Mouse (Mus musculus) spleen, adult 2 months (tissue): Measurements from ENCODE around the gene Schip1. TPM values are rescaled to one million over a fixed set of nuclear protein-coding genes. Genes with fewer than 3 reads are reported as not detected.

Experiments used
- DNase-seq, 2 experiments: peaks; one replicate each; pipeline versions ENCODE4 v3.0.0 to v3.0.0-alpha.2; 2012 to 2021; ENCODE audit warnings: low spot score in 2 of 2, low read depth in 1 of 2
- H3K27ac ChIP-seq: fragments of 200-500 bp; 2 replicates; pipeline ENCODE4 v1.5.1; 2012; ENCODE audit warnings: low read length, inconsistent platforms; ENCODE audit not compliant: insufficient read depth
- H3K27me3 ChIP-seq: fragments of 200-500 bp; 2 replicates; pipeline ENCODE4 v1.6.1; 2012; ENCODE audit warnings: mild to moderate bottlenecking, moderate library complexity, low read length, inconsistent platforms; ENCODE audit not compliant: control insufficient read depth, insufficient read depth
- H3K36me3 ChIP-seq: fragments of 200-500 bp; 2 replicates; pipeline ENCODE4 v1.6.1; 2012; ENCODE audit warnings: mild to moderate bottlenecking, low read length, inconsistent platforms; ENCODE audit not compliant: control insufficient read depth, insufficient read depth
- H3K4me1 ChIP-seq: fragments of 200-500 bp; 2 replicates; pipeline ENCODE4 v1.6.1; 2011; ENCODE audit warnings: inconsistent platforms; ENCODE audit not compliant: control insufficient read depth, insufficient read depth, insufficient read length
- H3K4me3 ChIP-seq: fragments of 200-500 bp; 2 replicates; pipeline ENCODE4 v1.5.1; 2011; ENCODE audit warnings: mild to moderate bottlenecking, inconsistent platforms; ENCODE audit not compliant: insufficient read depth, insufficient read length; ENCODE audit errors: extremely low read depth
- CTCF ChIP-seq: fragments of 200-500 bp; IDR thresholded peaks from 2 replicates; pipeline ENCODE4 v1.5.1; 2011; ENCODE audit warnings: mild to moderate bottlenecking, inconsistent platforms; ENCODE audit not compliant: insufficient read depth, insufficient read length, insufficient replicate concordance; ENCODE audit errors: extremely low read depth
- POLR2A ChIP-seq: fragments of 200-500 bp; IDR thresholded peaks from 2 replicates; pipeline ENCODE4 v1.6.1; 2011; ENCODE audit warnings: low read depth, low read length, inconsistent platforms
- WGBS: fragments of 180-500 bp; shearing (Covaris S2); methylation state at CpG from one replicate; pipeline ENCODE4 v1.1.7; 2018; 5-methylcytosine and 5-hydroxymethylcytosine counted together
- polyA plus RNA-seq: library from polyadenylated mRNA; depleted of rRNA; stranded (reverse); fragments of >200 nt; gene quantifications from 2 replicates; pipeline ENCODE4 v1.2.3, GENCODE M21; 2012

Gene Schip1
- polyA plus RNA-seq, 1 experiment: 3.7 TPM

DNA sequence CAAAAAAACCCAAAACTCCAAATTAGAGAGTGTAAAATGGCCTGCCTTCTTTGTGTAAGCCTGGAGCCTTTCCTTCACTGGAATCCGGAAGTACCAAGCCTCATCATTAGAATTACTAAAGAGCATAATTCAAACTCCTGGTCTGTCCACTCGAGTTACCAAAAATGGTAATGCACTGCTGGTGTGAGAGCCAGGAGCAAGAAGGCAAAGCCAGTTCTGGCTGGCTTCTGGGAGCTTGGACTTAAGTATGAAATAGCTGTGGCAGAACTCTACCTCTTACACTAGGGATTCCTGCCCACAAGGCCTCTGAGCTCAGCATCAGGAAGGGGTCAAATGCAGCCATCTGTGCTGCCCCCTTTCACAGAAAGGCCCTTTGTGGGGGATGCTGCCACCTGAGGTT is 412.9 kb downstream of the Schip1 start:
- Histone ChIP-seq H3K27me3 (no peaks in the 10 kb centered on the region), H3K4me3 (no peak overlapping the region), H3K4me1 (no peaks in the 10 kb centered on the region), H3K36me3 (no peaks in the 10 kb centered on the region), H3K27ac (no peak overlapping the region)
- DNase-seq: no peak
- no peak for TF ChIP-seq CTCF
- no peak for TF ChIP-seq POLR2A
- WGBS: 65% methylated on average over 2 of the region's 2 CpGs

DNA sequence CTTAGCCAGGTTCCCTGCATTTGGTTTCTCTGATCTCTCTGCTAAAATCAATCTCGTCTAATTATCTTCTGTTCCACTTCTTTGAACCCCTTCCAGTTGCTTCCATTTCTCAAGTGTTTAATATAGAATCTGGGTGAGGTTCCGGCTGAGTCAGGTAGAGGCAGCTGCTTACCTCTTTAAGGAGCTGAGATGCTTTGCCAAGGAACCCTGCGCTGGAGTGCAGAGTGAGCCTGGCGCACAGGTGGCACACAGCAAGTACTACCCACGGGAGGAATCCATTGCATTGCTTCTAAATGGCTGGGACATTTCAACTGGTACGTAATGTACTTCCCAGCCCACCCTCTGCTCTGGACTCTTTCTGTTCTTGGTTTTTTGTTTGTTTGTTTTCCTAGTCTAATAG is 414.7 kb downstream of the Schip1 start:
- Histone ChIP-seq H3K36me3 (no peaks in the 10 kb centered on the region), H3K4me3 (no peak overlapping the region), H3K27me3 (no peaks in the 10 kb centered on the region), H3K27ac (no peak overlapping the region), H3K4me1 (no peaks in the 10 kb centered on the region)
- TF ChIP-seq POLR2A (no peak), CTCF (no peak)
- 89% methylated on average over 6 of the region's 6 CpGs for WGBS
- no peak for DNase-seq

DNA sequence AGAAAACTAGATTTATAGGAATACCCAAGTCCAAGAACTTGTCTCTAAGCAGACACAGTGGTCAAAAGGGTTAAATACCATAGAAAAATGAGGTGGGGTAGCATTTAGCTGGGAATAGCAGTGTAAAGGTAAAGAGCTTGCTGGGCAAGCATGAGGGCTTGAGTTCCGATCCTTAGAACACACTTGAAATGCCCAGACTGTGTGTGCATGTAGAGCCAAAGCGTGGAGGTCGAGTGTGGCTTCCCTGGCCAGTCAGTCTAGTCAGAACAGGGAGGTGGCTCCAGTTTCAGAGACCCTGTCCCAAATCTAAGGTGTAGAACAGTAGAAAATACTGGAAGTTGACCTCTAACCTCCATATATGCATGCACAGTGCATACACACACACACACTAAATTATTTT is 418.9 kb downstream of the Schip1 start:
- no peak for TF ChIP-seq CTCF
- TF ChIP-seq POLR2A: no peak
- H3K4me1 ChIP-seq: no peaks in the 10 kb centered on the region
- DNase-seq: no peak
- H3K36me3 ChIP-seq: no peaks in the 10 kb centered on the region
- H3K27ac ChIP-seq: no peak overlapping the region
- WGBS: 89% methylated on average over 3 of the region's 3 CpGs
- H3K4me3 ChIP-seq: no peak overlapping the region
- no peaks in the 10 kb centered on the region for H3K27me3 ChIP-seq

DNA sequence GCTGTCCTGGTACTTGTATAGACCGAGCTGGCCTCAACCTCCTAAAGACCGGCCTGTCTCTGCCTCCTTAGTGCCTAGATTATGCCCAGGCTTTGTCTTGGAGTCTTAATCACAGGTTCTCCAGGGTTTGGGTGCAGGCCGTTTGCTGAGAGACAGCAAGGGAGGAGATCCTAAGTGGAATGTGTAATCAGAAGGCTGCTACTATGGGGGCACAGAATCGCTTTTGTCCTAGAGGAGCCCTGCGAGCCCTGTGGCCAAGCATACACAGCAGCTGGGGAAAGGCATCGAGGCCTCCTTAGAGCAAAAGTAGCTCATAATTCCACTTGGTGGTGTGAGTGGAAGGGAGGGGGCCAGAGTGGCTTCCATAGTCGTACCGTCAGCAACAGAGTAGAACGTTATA is 419.4 kb downstream of the Schip1 start:
- WGBS: 84% methylated on average over 9 of the region's 9 CpGs
- Histone ChIP-seq H3K27me3 (no peaks in the 10 kb centered on the region), H3K36me3 (no peaks in the 10 kb centered on the region), H3K4me3 (no peak overlapping the region), H3K27ac (no peak overlapping the region), H3K4me1 (no peaks in the 10 kb centered on the region)
- no peak for DNase-seq
- TF ChIP-seq POLR2A: no peak
- no peak for TF ChIP-seq CTCF

DNA sequence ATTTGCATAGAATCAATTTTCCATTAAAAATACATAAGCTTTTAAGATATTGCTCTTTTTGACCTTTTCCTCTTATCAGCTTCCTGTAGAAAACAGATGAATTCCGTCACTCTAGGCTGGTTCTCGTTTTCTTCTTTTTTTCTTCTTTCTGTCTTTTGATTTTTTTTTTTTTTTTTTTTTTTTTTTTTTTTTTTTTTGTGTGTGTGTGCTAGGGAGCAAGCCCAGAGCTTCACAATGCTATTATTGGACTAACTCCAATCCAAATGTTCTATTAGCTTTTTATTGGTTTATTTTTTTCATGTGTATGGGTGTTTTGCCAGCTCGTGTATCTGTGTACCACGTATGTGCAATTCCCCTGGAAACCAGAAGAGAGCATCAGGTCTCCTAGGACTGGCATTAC is 420.0 kb downstream of the Schip1 start:
- no peak for TF ChIP-seq CTCF
- no peak for TF ChIP-seq POLR2A
- no peaks in the 10 kb centered on the region for H3K27me3 ChIP-seq
- H3K4me3 ChIP-seq: no peak overlapping the region
- no peaks in the 10 kb centered on the region for H3K4me1 ChIP-seq
- H3K36me3 ChIP-seq: no peaks in the 10 kb centered on the region
- 77% methylated on average over 4 of the region's 4 CpGs for WGBS
- H3K27ac ChIP-seq: no peak overlapping the region
- DNase-seq: no peak

DNA sequence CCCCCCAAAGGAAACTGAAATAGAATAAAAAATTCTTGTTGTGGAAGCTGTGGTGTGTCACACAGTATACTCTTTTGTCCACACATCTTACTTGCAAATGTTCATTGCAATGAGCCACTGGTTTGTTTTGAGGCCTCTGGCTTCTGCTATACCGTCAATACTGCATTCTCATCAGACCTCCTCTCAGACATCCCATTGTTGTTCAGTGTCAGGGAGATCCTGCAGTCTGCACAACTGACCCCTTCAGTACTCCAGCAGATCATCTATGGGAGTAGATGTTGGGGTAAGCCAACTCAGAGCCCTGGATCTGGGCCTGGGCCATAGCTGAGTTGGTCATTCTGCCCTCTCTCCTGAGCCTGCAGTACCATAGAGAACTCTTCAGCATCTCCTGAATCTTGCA is 423.0 kb downstream of the Schip1 start:
- no peak overlapping the region for H3K27ac ChIP-seq
- no peak for TF ChIP-seq CTCF
- TF ChIP-seq POLR2A: no peak
- H3K4me1 ChIP-seq: no peaks in the 10 kb centered on the region
- no peaks in the 10 kb centered on the region for H3K36me3 ChIP-seq
- no peak overlapping the region for H3K4me3 ChIP-seq
- WGBS: 88% methylated on average over 1 of the region's 1 CpGs
- DNase-seq: no peak
- no peaks in the 10 kb centered on the region for H3K27me3 ChIP-seq

DNA sequence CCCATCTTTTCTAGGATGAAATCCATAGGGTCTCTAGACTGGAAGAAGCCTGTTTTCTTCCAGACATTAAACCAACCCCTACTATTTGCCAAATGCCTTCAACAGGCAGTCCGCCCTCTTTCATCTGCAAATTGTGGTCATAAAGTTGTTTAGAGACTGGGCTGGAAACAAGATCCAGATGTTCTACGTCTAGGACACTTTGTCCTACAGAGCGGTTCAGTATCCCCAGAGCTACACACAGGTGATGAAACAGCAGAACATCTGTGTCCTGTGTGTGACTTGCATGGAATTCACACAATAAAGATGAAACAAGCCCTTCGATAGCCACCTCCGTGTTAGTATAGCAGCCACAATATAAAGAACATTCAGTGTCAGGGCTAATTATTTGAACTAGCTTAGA is 423.7 kb downstream of the Schip1 start:
- Histone ChIP-seq H3K27ac (no peak overlapping the region), H3K4me1 (no peaks in the 10 kb centered on the region), H3K4me3 (no peak overlapping the region), H3K36me3 (no peaks in the 10 kb centered on the region), H3K27me3 (no peaks in the 10 kb centered on the region)
- TF ChIP-seq CTCF (no peak), POLR2A (no peak)
- no peak for DNase-seq
- 85% methylated on average over 5 of the region's 5 CpGs for WGBS

DNA sequence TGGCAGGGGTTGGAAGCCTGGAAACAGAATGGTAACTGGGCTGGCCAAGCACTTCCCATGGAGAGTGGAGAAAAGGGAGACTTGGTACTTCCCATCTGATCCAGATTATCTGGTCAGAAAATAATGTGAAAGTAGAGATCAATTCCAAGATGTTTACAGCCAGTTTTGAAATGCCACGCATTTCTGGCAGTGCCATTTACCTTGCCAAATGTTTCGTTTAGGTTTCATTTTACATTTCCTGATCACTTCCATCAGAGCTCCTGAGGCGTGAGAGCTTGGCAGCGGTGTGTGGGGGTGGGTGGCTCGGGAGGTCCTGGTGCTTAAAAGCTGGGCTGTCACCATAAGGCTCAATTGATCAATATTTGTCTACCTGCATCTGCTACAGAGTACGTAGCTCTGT is 426.9 kb downstream of the Schip1 start:
- WGBS: 83% methylated on average over 6 of the region's 6 CpGs
- no peak overlapping the region for H3K27ac ChIP-seq
- DNase-seq: no peak
- H3K36me3 ChIP-seq: no peaks in the 10 kb centered on the region
- no peak overlapping the region for H3K4me3 ChIP-seq
- TF ChIP-seq POLR2A (no peak), CTCF (no peak)
- H3K27me3 ChIP-seq: peaks cover 17% of the 10 kb centered on the region
- peaks cover 4% of the 10 kb centered on the region; the same call in 1 of the 2 replicates for H3K4me1 ChIP-seq
